ENCODE assay signal across 9 mouse cellular contexts in genomic region chr9:45118552-45118951, GRCm38 (mm10). TPM values are rescaled to one million over a fixed set of nuclear protein-coding genes. Genes with fewer than 3 reads are reported as not detected.
DNase-seq lines count a peak whose midpoint lies in the region; ATAC-seq and TF ChIP-seq lines count a peak whose summit lies in the region.
"Had no signal": no experiment of that assay in that cellular context is flagged by ENCODE, and none has a peak within 500 bp of the region (broad histone marks: within the 10 kb centered on the region; RNA-seq: fewer than 3 reads in every experiment).

No protein-coding gene starts in this region.

- H3K27me3 ChIP-seq in lung, postnatal 0 days (replicated peaks; ENCODE audit: insufficient read depth, low read length) = no peaks in the 10 kb centered on the region
- H3K27me3 ChIP-seq in limb, embryonic 11.5 days (ENCODE audit: control insufficient read depth, insufficient read depth, low read length) = no peaks in the 10 kb centered on the region
- H3K27me3 ChIP-seq in stomach, postnatal 0 days (ENCODE audit: control insufficient read depth, insufficient read depth, low read length) = no peaks in the 10 kb centered on the region

- no peaks in the 10 kb centered on the region for H3K9me3 ChIP-seq in lung, postnatal 0 days (ENCODE audit: low read length)
- H3K9me3 ChIP-seq in limb, embryonic 11.5 days (ENCODE audit: control insufficient read depth, low read length) = no peaks in the 10 kb centered on the region
- no peaks in the 10 kb centered on the region for H3K9me3 ChIP-seq in stomach, postnatal 0 days (ENCODE audit: control insufficient read depth, low read length)

- H3K36me3 ChIP-seq in lung, postnatal 0 days (ENCODE audit: insufficient read depth, low read length) = no peaks in the 10 kb centered on the region
- H3K36me3 ChIP-seq in limb, embryonic 11.5 days (ENCODE audit: control insufficient read depth, insufficient read depth, low read length) = no peaks in the 10 kb centered on the region
- no peaks in the 10 kb centered on the region for H3K36me3 ChIP-seq in stomach, postnatal 0 days (ENCODE audit: control insufficient read depth, insufficient read depth, low read length)

- 20% methylated on average over 10 of the region's 10 CpGs for WGBS in lung, postnatal 0 days
- 17% methylated on average over 10 of the region's 10 CpGs for WGBS in limb, embryonic 11.5 days
- 27% methylated on average over 10 of the region's 10 CpGs for WGBS in stomach, postnatal 0 days

- H3K9ac ChIP-seq in lung, postnatal 0 days (replicated peaks; ENCODE audit: low read depth) = no peak overlapping the region
- peak overlapping the region; percentile 57 for H3K9ac ChIP-seq in limb, embryonic 11.5 days (ENCODE audit: low read length)
- peak overlapping the region; percentile 27 for H3K9ac ChIP-seq in stomach, postnatal 0 days (ENCODE audit: low read length)

- no peak for TF ChIP-seq CTCF in lung, postnatal 0 days (IDR thresholded peaks at IDR 0.05)
- TF ChIP-seq CTCF in stomach, postnatal 0 days (IDR thresholded peaks at IDR 0.05; ENCODE audit: low read depth) = no peak

- no peak for TF ChIP-seq EP300 in lung, postnatal 0 days (IDR thresholded peaks at IDR 0.05)
- TF ChIP-seq EP300 in stomach, postnatal 0 days (optimal IDR thresholded peaks at IDR 0.05) = no peak

- no peaks in the 10 kb centered on the region; the same call in 1 of the 2 replicates for H3K4me1 ChIP-seq in lung, postnatal 0 days (ENCODE audit: insufficient read depth, low read depth, low read length)
- peaks cover 19% of the 10 kb centered on the region for H3K4me1 ChIP-seq in limb, embryonic 11.5 days (ENCODE audit: control insufficient read depth, insufficient read depth, low read length)
- no peaks in the 10 kb centered on the region; the same call in 1 of the 2 replicates for H3K4me1 ChIP-seq in stomach, postnatal 0 days (replicated peaks; ENCODE audit: control insufficient read depth, insufficient read depth)

- ATAC-seq in cerebellum, adult (ENCODE audit: insufficient number of reproducible peaks, low FRiP score, low TSS enrichment) = peak; percentile 49; the same call in 1 of the 2 replicates
- ATAC-seq in lung, postnatal 0 days = no peak
- no peak for ATAC-seq in limb, embryonic 11.5 days (ENCODE audit: insufficient number of reproducible peaks, low FRiP score, low TSS enrichment, low read depth)
- ATAC-seq in stomach, postnatal 0 days (ENCODE audit: low FRiP score, low TSS enrichment) = no peak

- H3K4me3 ChIP-seq in lung, postnatal 0 days (ENCODE audit: low read depth, low read length) = no peak overlapping the region
- peak overlapping the region; percentile 44 for H3K4me3 ChIP-seq in limb, embryonic 11.5 days (ENCODE audit: low read depth, low read length)
- peak overlapping the region; percentile 45; the same call in 1 of the 2 replicates for H3K4me3 ChIP-seq in stomach, postnatal 0 days (ENCODE audit: low read depth, low read length)

- no peak overlapping the region for H3K27ac ChIP-seq in lung, postnatal 0 days (ENCODE audit: low read length)
- H3K27ac ChIP-seq in limb, embryonic 11.5 days (replicated peaks; ENCODE audit: low read depth, low read length) = peak overlapping the region; percentile 52
- H3K27ac ChIP-seq in stomach, postnatal 0 days (replicated peaks) = no peak overlapping the region

- no peak for DNase-seq in cerebellum, postnatal 4 days (ENCODE audit: low spot score in 2 of 2)
- DNase-seq in lung, postnatal 0 days (ENCODE audit: low spot score) = no peak
- DNase-seq in lung, postnatal 25 days (ENCODE audit: low spot score) = no peak
- DNase-seq in limb, embryonic 11.5 days (ENCODE audit: low spot score) = no peak
- no peak for DNase-seq in stomach, postnatal 0 days (ENCODE audit: low spot score)
- DNase-seq in layer of hippocampus, adult 9-11 months = no peak
- no peak for DNase-seq in kidney, postnatal 36 days
- DNase-seq: lung, postnatal 14 days had no signal

- H3K4me2 ChIP-seq in lung, postnatal 0 days (replicated peaks; ENCODE audit: low read depth, low read length) = peak overlapping the region; percentile 37; the same call in 1 of the 2 replicates
- H3K4me2 ChIP-seq in limb, embryonic 11.5 days (ENCODE audit: low read depth, severe bottlenecking) = peak overlapping the region; percentile 76
- peak overlapping the region; percentile 53 for H3K4me2 ChIP-seq in stomach, postnatal 0 days (replicated peaks; ENCODE audit: low read depth)

RNA-seq across cellular contexts. Expression of gene Scn2b, which starts 1.0 kb away (rescaled TPM):
- 0.27 and 0.49 TPM in 2 replicates for polyA plus RNA-seq in lung, postnatal 0 days (2015; fragmentation: Nextera tagmentation; extraction: Ambion mirVana)
- polyA plus RNA-seq in limb, embryonic 11.5 days (2014; fragmentation: Nextera tagmentation; extraction: Ambion mirVana) = 8.0 and 9.3 TPM in 2 replicates
- polyA plus RNA-seq in stomach, postnatal 0 days (2015; fragmentation: Nextera tagmentation; extraction: Ambion mirVana) = 0.84 and 0.94 TPM in 2 replicates

RNA-seq across cellular contexts. Expression of gene Scn4b, which starts 19.6 kb away (rescaled TPM):
- polyA plus RNA-seq in lung, postnatal 0 days (2015; fragmentation: Nextera tagmentation; extraction: Ambion mirVana) = 0.13 TPM in 2 replicates
- polyA plus RNA-seq in limb, embryonic 11.5 days (2014; fragmentation: Nextera tagmentation; extraction: Ambion mirVana) = 0.24 and 0.35 TPM in 2 replicates
- 0.11 TPM in 2 replicates for polyA plus RNA-seq in stomach, postnatal 0 days (2015; fragmentation: Nextera tagmentation; extraction: Ambion mirVana)

RNA-seq across cellular contexts. Expression of gene Jaml, which starts 39.6 kb away (rescaled TPM):
- polyA plus RNA-seq in lung, postnatal 0 days (2015; fragmentation: Nextera tagmentation; extraction: Ambion mirVana) = 2.1 and 3.3 TPM in 2 replicates
- 2.1 and 2.6 TPM in 2 replicates for polyA plus RNA-seq in limb, embryonic 11.5 days (2014; fragmentation: Nextera tagmentation; extraction: Ambion mirVana)
- 3.4 and 3.5 TPM in 2 replicates for polyA plus RNA-seq in stomach, postnatal 0 days (2015; fragmentation: Nextera tagmentation; extraction: Ambion mirVana)
